ENCODE assay signal across 16 mouse cellular contexts in the genomic region with DNA sequence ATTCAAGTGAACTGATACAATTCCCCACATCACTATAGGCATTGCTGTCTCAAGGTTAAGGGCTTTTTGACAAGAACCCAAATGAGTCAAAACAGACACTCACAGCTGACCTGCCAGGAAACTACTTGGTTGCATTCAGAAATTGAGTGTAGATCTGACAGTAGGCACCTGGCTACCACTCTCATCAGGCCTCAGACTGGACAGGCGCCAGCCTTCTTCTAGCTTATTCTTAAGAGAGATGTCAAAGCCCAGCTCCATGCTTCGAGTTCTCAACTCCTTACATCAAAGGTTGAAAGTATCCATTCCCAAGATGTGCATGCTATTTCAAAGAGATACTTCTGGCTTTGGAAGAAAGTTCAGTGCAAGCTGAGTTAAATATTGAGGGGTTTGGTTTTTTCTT.
"Had no signal": no experiment of that assay in that cellular context is flagged by ENCODE, and none has a peak within 500 bp of the region (broad histone marks: within the 10 kb centered on the region; RNA-seq: fewer than 3 reads in every experiment).

No protein-coding gene starts in this region.

- DNase-seq: heart, postnatal 10 days; heart, postnatal 14 days; heart, postnatal 36 days; heart, postnatal 4 days; kidney, adult 11 months; kidney, adult 18-20 months; kidney, adult 2 months; kidney, adult 8-10 months; kidney, adult 9 months; kidney, postnatal 10 days; kidney, postnatal 14 days; kidney, postnatal 25 days; kidney, postnatal 36 days; kidney, postnatal 4 days; layer of hippocampus, adult 9-11 months; layer of hippocampus, postnatal 36 days had no signal
